Mouse (Mus musculus) cerebellum, adult 2 months (tissue): ENCODE measurements around the gene Wnt7b.

Experiments
- CTCF ChIP-seq: fragments of 200-500 bp; IDR thresholded peaks from 2 replicates; pipeline ENCODE4 v1.5.1; 2011; ENCODE audit warnings: low read depth, mild to moderate bottlenecking, control low read depth, low read length, moderate library complexity, borderline replicate concordance; ENCODE audit not compliant: insufficient read depth
- POLR2A ChIP-seq: fragments of 200-500 bp; IDR thresholded peaks from 2 replicates; pipeline ENCODE4 v1.6.1; 2011; ENCODE audit warnings: low read length, control low read depth, borderline replicate concordance; ENCODE audit not compliant: insufficient read depth

- TF ChIP-seq CTCF = no peak
- no peak for TF ChIP-seq POLR2A
Measured at GRCm38 (mm10) chr15:85611701-85612520, 29.6 kb upstream of the Wnt7b start.
